Mouse (Mus musculus) limb, embryonic 12.5 days (tissue): ENCODE measurements around the gene Fah. TPM values are rescaled to one million over a fixed set of nuclear protein-coding genes. Genes with fewer than 3 reads are reported as not detected.

ENCODE experiments used
- ATAC-seq: fragments of 200-750 bp; cut with Nextera tagmentation; 2 replicates; pipeline ENCODE4 v1.8.0; 2017; ENCODE audit warnings: low read depth, moderate TSS enrichment; ENCODE audit not compliant: insufficient number of reproducible peaks, insufficient read depth, low FRiP score, low TSS enrichment
- H3K27ac ChIP-seq: fragments of 300-500 bp; sonication (generic); 2 replicates; pipeline ENCODE4 v1.5.1; 2016; ENCODE audit warnings: mild to moderate bottlenecking, moderate library complexity
- H3K27me3 ChIP-seq: fragments of 300-500 bp; sonication (generic); 2 replicates; pipeline ENCODE4 v1.6.1; 2016; ENCODE audit warnings: mild to moderate bottlenecking, moderate library complexity
- H3K36me3 ChIP-seq: fragments of 300-500 bp; sonication (generic); 2 replicates; pipeline ENCODE4 v1.6.1; 2016; ENCODE audit warnings: mild to moderate bottlenecking, moderate library complexity
- H3K4me1 ChIP-seq: fragments of 300-500 bp; sonication (generic); replicated peaks from 2 replicates; pipeline ENCODE4 v1.6.1; 2016
- H3K4me2 ChIP-seq: fragments of 300-500 bp; sonication (generic); 2 replicates; pipeline ENCODE4 v1.6.1; 2016; ENCODE audit warnings: mild to moderate bottlenecking, moderate library complexity
- H3K4me3 ChIP-seq: fragments of 300-500 bp; sonication (generic); replicated peaks from 2 replicates; pipeline ENCODE4 v1.5.1; 2016; ENCODE audit warnings: mild to moderate bottlenecking
- H3K9ac ChIP-seq: fragments of 300-500 bp; sonication (generic); replicated peaks from 2 replicates; pipeline ENCODE4 v1.6.1; 2016; ENCODE audit warnings: mild to moderate bottlenecking, moderate library complexity
- H3K9me3 ChIP-seq: fragments of 300-500 bp; sonication (generic); 2 replicates; pipeline ENCODE4 v1.6.1; 2016; ENCODE audit warnings: mild to moderate bottlenecking, moderate library complexity
- WGBS: fragments of 180-500 bp; shearing (Covaris S2); methylation state at CpG from one replicate; pipeline ENCODE4 v1.1.7; 2016; 5-methylcytosine and 5-hydroxymethylcytosine counted together
- polyA plus RNA-seq: library from polyadenylated mRNA; unstranded; fragments of >200 nt; fragmentation: Nextera tagmentation; extraction: Ambion mirVana; gene quantifications from 2 replicates; pipeline ENCODE4 v1.2.1, GENCODE M21; 2016

Gene Fah
- polyA plus RNA-seq, 1 experiment from 2014 or later: 2.5 TPM

- Histone ChIP-seq H3K27ac (no peak overlapping the region), H3K27me3 (no peaks in the 10 kb centered on the region), H3K9ac (no peak overlapping the region), H3K4me1 (no peaks in the 10 kb centered on the region), H3K9me3 (no peaks in the 10 kb centered on the region), H3K4me2 (no peak overlapping the region), H3K4me3 (no peak overlapping the region), H3K36me3 (peaks cover 53% of the 10 kb centered on the region)
- no peak for ATAC-seq
- 94% methylated on average over 3 of the region's 3 CpGs for WGBS
Measured at GRCm38 (mm10) chr7:84620956-84621355, 14.4 kb upstream of the Fah start.

- 88% methylated on average over 2 of the region's 2 CpGs for WGBS
- no peak for ATAC-seq
- Histone ChIP-seq H3K4me3 (no peak overlapping the region), H3K9ac (no peak overlapping the region), H3K4me1 (no peaks in the 10 kb centered on the region), H3K27me3 (no peaks in the 10 kb centered on the region), H3K9me3 (no peaks in the 10 kb centered on the region), H3K36me3 (peaks cover 45% of the 10 kb centered on the region), H3K27ac (no peak overlapping the region), H3K4me2 (no peak overlapping the region)
Measured at GRCm38 (mm10) chr7:84618951-84619350, 12.4 kb upstream of the Fah start.

- no peak for ATAC-seq
- Histone ChIP-seq H3K27ac (no peak overlapping the region), H3K4me2 (no peak overlapping the region), H3K36me3 (peaks cover 20% of the 10 kb centered on the region), H3K9me3 (no peaks in the 10 kb centered on the region), H3K4me1 (no peaks in the 10 kb centered on the region), H3K27me3 (no peaks in the 10 kb centered on the region), H3K9ac (no peak overlapping the region), H3K4me3 (no peak overlapping the region)
- 86% methylated on average over 4 of the region's 4 CpGs for WGBS
Measured at GRCm38 (mm10) chr7:84612445-84612844, 5.9 kb upstream of the Fah start.

GRCm38 (mm10) chr7:84611609-84612008, 5.1 kb upstream of the Fah start:
- no peaks in the 10 kb centered on the region for H3K4me1 ChIP-seq
- 84% methylated on average over 1 of the region's 1 CpGs for WGBS
- H3K4me2 ChIP-seq: no peak overlapping the region
- ATAC-seq: no peak
- H3K27me3 ChIP-seq: no peaks in the 10 kb centered on the region
- H3K27ac ChIP-seq: no peak overlapping the region
- H3K9me3 ChIP-seq: no peaks in the 10 kb centered on the region
- H3K4me3 ChIP-seq: no peak overlapping the region
- H3K9ac ChIP-seq: no peak overlapping the region
- peaks cover 13% of the 10 kb centered on the region; the same call in 1 of the 2 replicates for H3K36me3 ChIP-seq

- Histone ChIP-seq H3K27me3 (peaks cover 7% of the 10 kb centered on the region), H3K4me2 (peak overlapping the region; percentile 99), H3K36me3 (no peaks in the 10 kb centered on the region), H3K27ac (no peak overlapping the region), H3K4me1 (peaks cover 7% of the 10 kb centered on the region), H3K9ac (peak overlapping the region; percentile 54), H3K9me3 (no peaks in the 10 kb centered on the region), H3K4me3 (peak overlapping the region; percentile 55)
- ATAC-seq: peak; percentile 83
- WGBS: 2% methylated on average over 32 of the region's 36 CpGs
Measured at GRCm38 (mm10) chr7:84605704-84606292, 724 bp downstream of the Fah start.

GRCm38 (mm10) chr7:84605033-84605687, 1.4 kb downstream of the Fah start:
- Histone ChIP-seq H3K4me1 (peaks cover 7% of the 10 kb centered on the region), H3K27me3 (peaks cover 7% of the 10 kb centered on the region), H3K4me2 (peak overlapping the region; percentile 99), H3K36me3 (no peaks in the 10 kb centered on the region), H3K4me3 (peak overlapping the region; percentile 55), H3K9ac (peak overlapping the region; percentile 54), H3K27ac (no peak overlapping the region), H3K9me3 (no peaks in the 10 kb centered on the region)
- no peak for ATAC-seq
- WGBS: 7% methylated on average over 19 of the region's 19 CpGs

GRCm38 (mm10) chr7:84604501-84604900, 2.0 kb downstream of the Fah start:
- H3K4me3 ChIP-seq: no peak overlapping the region
- 0 out of 2 replicates have a peak, but pooled peaks have one; percentile 16 for ATAC-seq
- peaks cover 7% of the 10 kb centered on the region for H3K4me1 ChIP-seq
- no peaks in the 10 kb centered on the region for H3K9me3 ChIP-seq
- no peak overlapping the region for H3K4me2 ChIP-seq
- H3K36me3 ChIP-seq: no peaks in the 10 kb centered on the region
- H3K9ac ChIP-seq: no peak overlapping the region
- peaks cover 7% of the 10 kb centered on the region for H3K27me3 ChIP-seq
- WGBS: 70% methylated on average over 3 of the region's 3 CpGs
- no peak overlapping the region for H3K27ac ChIP-seq

- no peak overlapping the region for H3K9ac ChIP-seq
- no peak for ATAC-seq
- H3K4me2 ChIP-seq: no peak overlapping the region
- H3K27me3 ChIP-seq: peaks cover 7% of the 10 kb centered on the region
- no peak overlapping the region for H3K27ac ChIP-seq
- H3K4me1 ChIP-seq: peaks cover 7% of the 10 kb centered on the region
- H3K36me3 ChIP-seq: no peaks in the 10 kb centered on the region
- no peak overlapping the region for H3K4me3 ChIP-seq
- 83% methylated on average over 3 of the region's 3 CpGs for WGBS
- H3K9me3 ChIP-seq: no peaks in the 10 kb centered on the region
Measured at GRCm38 (mm10) chr7:84601331-84601730, 5.2 kb downstream of the Fah start.

- H3K4me1 ChIP-seq: peaks cover 7% of the 10 kb centered on the region
- H3K36me3 ChIP-seq: no peaks in the 10 kb centered on the region
- WGBS: 87% methylated on average over 2 of the region's 2 CpGs
- no peak overlapping the region for H3K9ac ChIP-seq
- no peak overlapping the region for H3K4me3 ChIP-seq
- H3K27ac ChIP-seq: no peak overlapping the region
- no peak overlapping the region for H3K4me2 ChIP-seq
- no peak for ATAC-seq
- H3K9me3 ChIP-seq: no peaks in the 10 kb centered on the region
- peaks cover 7% of the 10 kb centered on the region for H3K27me3 ChIP-seq
Measured at GRCm38 (mm10) chr7:84600631-84601030, 5.9 kb downstream of the Fah start.

- H3K27ac ChIP-seq: no peak overlapping the region
- no peak for ATAC-seq
- no peak overlapping the region for H3K4me3 ChIP-seq
- H3K4me2 ChIP-seq: no peak overlapping the region
- no peaks in the 10 kb centered on the region for H3K36me3 ChIP-seq
- H3K4me1 ChIP-seq: no peaks in the 10 kb centered on the region
- no peaks in the 10 kb centered on the region for H3K9me3 ChIP-seq
- WGBS: 84% methylated on average over 3 of the region's 3 CpGs
- H3K27me3 ChIP-seq: no peaks in the 10 kb centered on the region
- no peak overlapping the region for H3K9ac ChIP-seq
Measured at GRCm38 (mm10) chr7:84596633-84597032, 9.9 kb downstream of the Fah start.

- no peak overlapping the region for H3K4me3 ChIP-seq
- H3K4me2 ChIP-seq: no peak overlapping the region
- no peak overlapping the region for H3K27ac ChIP-seq
- WGBS: 87% methylated on average over 2 of the region's 3 CpGs
- H3K4me1 ChIP-seq: no peaks in the 10 kb centered on the region
- H3K9ac ChIP-seq: no peak overlapping the region
- ATAC-seq: no peak
- H3K36me3 ChIP-seq: no peaks in the 10 kb centered on the region
- no peaks in the 10 kb centered on the region for H3K9me3 ChIP-seq
- H3K27me3 ChIP-seq: no peaks in the 10 kb centered on the region
Measured at GRCm38 (mm10) chr7:84596002-84596401, 10.5 kb downstream of the Fah start.

- H3K4me3 ChIP-seq: no peak overlapping the region
- no peak overlapping the region for H3K4me2 ChIP-seq
- no peaks in the 10 kb centered on the region for H3K9me3 ChIP-seq
- no peaks in the 10 kb centered on the region for H3K4me1 ChIP-seq
- ATAC-seq: no peak
- H3K27ac ChIP-seq: no peak overlapping the region
- no peaks in the 10 kb centered on the region for H3K36me3 ChIP-seq
- no peak overlapping the region for H3K9ac ChIP-seq
- no peaks in the 10 kb centered on the region for H3K27me3 ChIP-seq
Measured at GRCm38 (mm10) chr7:84594917-84595303, 11.6 kb downstream of the Fah start.
